Mouse (Mus musculus) gonadal fat pad, adult 2 months (tissue): ENCODE data around the gene Nxph4. TPM values are rescaled to one million over a fixed set of nuclear protein-coding genes. Genes with fewer than 3 reads are reported as not detected.

Experiments
- DNase-seq: peaks from one replicate; pipeline ENCODE4 v3.0.0-alpha.2; 2012; ENCODE audit warnings: low read depth
- polyA plus RNA-seq: library from polyadenylated mRNA; depleted of rRNA; stranded (reverse); fragments of >200 nt; gene quantifications from 2 replicates; pipeline ENCODE4 v1.2.3, GENCODE M21; 2012; rRNA removed

The Nxph4 gene
- polyA plus RNA-seq: 11.6 and 26.9 TPM in 2 replicates

DNA sequence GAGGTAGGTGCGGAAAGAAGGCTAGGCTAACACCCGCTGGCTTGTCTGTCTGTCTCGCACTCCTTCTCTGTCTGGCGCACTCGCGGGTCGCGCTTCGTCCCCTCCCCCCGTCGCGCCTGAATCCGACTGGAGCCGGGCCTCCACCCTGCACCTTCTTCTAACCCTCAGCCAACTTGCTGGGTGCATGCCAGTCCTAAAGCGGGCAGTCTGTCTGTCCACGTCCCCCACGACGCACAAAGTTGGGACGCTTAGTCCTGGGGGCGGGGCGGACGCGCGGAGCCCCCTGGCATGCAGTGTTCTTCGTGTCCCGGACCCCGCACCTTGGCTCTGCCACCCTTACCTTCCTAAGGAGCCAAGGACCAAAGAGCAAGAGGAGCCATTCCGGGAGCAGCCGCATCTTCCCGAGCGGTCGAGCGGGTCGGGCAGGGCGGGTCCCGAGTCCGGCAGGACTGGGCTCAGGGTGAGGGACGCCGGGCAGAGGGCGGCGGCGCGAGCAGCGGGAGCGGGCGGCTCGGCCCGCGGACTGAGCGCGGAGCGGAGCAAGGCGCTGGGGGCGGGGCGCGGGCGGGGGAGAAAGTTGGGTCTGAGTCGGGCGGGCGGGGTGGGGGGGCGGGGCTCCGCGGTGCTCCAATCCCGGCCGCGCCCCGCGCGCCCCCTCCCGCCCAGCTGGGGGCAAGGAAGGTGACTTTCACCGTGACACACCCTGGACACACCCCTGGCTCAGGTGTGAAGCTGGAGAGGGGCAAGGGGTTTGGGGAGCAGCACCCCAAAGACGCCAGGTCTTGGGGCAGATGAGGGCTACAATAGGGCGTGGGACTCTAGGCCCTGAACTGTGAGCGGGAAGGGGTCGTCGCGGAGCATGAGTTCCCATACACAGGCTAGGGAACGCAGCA is at the start of gene Nxph4:
TSS of gene Nxph4 (minus strand) at position 524 of the 893 bp plus-strand sequence.
- DNase-seq: no peak

DNA sequence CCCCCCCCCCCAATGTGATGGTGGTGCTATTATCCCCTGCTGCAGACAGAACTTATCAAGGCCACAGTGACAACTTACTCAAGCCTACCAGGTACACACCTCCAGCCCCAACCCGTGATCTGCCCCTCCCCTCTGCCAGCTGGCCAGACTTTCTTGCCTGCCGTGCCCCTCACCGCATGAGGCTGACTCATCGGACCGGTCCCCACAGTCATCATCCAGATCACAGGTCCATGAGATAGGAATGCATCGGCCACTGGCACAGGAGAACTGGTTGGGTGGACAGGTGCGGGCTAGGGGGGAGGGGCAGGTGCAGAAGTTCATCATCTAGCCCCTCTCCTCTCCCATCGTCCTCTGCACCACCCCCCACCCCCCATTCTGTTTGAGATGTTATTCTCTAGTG is 49.3 kb upstream of the Nxph4 start:
- no peak for DNase-seq

DNA sequence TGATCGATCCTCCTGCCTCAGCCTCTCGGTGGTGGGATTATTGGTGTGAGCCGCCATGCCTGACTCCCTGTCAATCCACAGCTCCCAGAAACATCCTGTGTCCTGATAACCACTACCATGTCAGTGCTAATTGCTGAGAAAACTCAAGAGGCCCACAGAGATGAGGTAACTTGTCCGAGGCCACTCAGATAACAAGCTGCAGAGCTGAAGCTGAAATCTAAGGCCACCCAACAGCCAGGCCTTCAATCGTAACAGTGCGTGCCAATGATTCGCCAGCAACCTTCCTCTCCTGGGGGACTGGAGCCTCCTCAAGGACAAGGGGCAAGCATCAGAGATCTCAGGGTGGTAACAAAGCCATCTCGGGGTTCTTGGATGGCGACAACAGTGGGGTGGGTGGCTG is 46.9 kb upstream of the Nxph4 start:
- no peak for DNase-seq

DNA sequence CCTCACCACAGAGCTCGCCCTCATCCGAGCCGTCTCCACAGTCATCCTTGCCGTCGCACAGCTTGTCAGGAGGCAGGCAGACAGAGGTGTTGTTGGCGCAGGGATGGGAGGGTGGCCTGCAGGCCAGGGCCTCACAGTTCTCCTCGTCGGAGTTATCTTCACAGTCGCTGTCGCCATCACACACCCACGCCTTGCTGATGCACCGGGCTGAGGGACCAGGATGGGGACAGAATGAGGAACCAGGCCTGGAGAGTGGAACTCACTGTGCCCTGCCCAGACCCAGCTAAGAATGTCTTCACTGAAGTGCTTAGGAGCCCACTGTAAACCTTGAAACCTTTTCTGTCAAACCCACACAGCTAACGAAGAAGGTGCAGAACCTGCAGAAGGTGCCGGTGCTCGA is 43.6 kb upstream of the Nxph4 start:
- DNase-seq: no peak

DNA sequence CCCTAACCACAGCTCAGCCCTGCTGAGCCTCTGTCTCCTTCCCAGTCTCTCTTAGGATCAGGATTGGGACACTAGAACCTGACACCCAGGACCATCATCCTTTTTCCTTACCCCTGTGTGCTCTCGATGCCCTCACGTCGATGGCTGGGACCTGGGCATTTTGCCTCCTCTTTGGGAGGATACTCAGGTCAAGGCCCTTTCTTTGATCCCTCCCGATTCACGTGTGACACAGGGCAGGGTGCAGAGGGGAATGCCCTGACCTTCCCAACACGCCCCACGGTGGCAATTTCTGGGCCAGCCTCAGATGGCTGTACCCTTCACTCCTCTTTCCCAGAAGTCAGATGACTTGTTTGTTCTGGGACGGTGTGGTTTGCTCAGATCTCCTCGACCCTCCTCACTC is 42.8 kb upstream of the Nxph4 start:
- no peak for DNase-seq

DNA sequence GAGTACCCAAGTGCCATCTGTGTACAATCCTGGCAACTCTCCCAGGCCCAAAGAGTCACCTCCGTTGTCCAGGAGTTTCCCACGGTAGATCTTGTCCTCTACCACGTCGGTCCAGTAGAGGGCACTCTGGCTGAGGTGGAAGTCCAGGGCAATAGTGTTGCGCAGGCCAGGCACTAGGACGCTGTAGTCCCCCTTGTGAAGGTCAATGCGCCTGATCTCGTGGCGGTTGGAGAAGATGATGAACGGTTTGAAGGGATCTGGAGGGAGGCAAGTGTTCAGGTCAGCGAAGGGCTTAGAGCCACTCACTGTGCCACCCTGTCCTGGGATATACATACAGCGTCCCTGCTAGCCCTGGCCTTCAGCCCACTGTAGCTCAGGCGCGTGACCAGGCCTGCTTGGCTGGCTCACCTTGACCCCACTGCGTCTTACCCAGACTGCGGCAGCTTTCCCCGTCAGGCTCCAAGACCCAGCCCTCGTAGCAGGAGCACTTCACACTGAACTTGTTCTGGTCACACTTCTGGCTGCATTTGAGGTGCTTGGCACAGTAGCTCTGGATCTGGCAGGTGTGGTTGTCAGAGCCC is 42.1 kb upstream of the Nxph4 start:
- no peak for DNase-seq

DNA sequence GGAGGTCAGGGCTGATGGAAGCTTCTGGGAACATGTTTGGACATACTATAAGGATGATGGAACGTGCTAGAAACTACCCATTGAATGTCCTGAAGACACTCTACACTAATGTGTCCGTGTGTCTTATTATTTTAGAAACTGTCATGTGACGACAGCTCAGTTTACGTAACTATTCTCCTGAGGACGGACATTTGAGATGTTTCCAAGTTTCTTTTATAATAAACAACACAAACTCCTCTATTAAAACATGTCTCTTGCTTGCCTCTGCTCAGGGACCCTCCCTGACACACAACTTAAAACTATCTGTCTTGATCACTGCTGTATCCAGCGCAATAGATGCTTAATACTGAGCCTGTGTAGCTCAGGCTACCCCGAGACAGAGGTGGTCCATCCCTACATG is 41.4 kb upstream of the Nxph4 start:
- DNase-seq: no peak

DNA sequence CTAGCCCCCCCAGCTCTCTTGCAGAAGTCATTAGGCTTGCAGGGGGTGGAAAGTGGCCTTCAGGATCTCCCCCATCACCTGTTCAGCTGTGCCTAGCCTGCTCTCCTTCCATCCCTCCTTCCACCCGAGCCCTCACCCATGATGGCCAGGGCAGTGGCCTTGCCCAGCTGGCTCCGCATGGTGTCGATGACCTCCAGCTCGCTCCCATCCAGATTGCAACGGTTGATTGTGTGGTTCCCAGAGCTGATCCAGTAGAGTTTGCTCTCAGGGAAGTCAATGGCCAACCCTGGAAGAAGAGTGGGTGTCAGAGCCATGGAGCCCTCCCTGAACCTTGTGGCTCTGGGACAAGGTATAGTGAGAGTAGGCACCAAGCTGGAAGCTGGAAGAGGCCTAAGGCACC is 37.9 kb upstream of the Nxph4 start:
- DNase-seq: no peak

DNA sequence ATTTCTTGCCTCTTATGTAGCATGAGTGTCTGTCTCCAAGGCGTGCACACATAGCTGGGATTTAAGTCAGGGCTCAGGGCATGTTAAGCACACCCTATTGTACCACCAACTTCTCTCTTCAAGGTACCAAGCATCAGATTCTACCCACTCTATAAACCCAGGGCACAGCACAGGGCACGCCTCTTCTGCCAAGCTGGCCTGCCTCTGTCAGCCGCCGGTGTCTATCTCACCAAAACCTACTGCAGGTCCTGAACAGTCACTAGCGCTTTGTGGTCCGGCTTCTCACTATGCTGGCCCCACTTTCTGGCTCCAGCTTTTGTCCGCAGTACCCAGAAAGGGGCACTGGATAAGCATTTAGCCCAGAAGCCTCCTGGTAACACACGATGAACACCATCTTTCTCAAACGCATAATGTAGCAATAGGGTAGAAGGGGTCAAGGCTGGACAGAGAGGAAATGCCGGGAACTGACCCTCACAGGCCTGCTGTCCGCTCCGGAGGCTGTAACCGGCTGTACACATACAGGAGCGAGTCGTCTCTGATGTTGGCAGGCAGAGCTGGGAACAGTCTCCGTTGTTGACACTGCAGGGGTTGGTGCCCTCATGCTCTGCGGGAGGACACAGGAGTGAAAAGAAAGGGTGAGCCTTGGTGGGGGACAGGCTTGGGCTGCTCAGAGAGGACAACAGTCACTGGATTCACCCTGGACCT is 36.7 kb upstream of the Nxph4 start:
- no peak for DNase-seq

DNA sequence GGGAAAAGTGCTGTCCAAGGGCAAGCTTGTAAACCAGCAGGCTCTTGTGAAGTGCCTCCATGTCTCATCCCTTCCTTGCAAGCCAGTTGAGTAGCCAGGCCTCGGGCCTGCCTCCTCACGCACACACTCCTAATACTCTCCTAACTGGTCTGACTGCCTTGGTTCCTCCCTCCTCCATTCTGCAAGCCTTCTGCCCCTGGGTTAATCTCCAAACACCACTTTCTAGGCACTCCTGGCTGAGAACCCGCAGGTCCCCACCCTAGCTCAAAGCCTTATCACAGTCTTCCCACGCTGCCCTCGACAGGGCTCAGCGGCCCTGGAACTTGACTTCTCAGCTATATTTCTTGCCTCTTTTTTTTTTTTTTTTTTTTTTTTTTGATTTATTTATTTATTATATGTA is 36.0 kb upstream of the Nxph4 start:
- peak; percentile 65 for DNase-seq

DNA sequence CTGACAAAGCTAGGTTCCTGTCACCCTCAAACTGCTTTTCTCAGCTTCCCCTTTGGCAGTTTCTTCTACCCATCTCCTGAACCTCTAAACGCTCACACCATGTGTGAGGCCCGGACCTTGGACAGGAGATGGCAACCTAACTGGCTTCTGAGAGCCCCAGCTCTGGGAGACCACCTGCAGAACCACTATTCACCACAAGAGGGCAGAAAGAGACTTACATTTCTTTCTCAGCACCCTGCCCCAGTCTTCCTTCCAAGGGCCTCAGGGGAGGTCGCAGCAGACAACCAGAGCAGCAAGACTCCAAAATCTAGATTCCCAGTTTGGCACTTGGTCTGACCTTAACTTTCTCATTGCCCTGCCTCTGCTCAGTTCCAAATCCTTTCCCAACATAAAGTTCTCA is 35.1 kb upstream of the Nxph4 start:
- DNase-seq: peak; percentile 20

DNA sequence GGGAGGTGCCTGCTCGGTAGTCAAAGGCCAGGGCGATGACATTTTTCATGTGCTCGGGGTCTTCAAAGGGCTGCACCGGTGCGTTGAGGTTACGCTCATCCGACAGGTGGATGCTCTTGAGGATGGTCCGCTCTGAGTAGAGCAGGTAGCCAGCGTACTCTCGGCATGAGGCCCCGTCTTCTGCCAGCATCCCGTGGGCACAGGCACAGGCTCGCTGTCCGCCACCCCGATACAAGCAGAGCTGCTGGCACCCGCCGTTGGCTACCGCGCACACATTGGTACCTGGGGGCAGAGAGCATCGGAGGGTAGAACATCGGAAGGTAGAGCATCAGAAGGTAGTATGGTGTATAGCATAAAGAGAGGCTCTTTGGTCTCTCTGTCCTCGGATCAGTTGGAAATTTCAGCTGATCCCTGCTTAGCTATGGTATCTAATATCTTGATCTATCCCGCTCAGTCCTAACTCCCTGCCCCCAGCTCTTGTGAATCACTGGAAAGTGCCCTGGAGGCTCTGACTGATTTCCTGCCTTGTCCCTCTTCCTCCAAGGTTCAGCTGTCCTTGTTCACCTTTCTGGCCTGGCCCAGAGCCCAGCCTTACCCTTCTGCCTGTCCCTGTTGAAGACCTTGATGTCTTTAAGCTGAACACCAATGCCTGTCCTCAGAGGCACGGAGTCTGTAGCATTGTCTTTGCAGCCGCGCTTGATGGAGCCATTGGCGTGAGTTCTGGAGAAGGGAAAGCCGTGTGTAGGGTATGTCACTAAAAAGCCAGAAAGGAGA is 32.4 kb upstream of the Nxph4 start:
- DNase-seq: no peak

DNA sequence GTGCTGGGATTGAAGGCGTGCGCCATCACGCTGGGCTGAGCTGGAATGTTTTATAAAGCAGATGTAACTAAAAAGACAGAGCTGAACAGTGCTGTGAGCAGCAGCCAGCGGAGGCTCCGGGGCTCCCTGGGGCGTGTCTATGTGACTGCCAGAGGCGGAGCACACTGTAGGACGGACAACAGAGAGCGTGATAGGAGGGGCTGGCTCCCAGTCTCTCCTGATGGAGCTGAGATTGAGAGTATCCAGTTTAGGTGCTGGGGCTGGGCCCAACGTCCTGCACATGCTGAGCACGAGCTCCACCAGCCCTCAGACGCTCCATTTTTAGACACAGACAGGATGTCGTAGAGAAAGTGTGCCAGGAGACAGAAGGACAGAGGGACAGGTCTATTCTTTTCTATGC is 29.9 kb upstream of the Nxph4 start:
- no peak for DNase-seq

DNA sequence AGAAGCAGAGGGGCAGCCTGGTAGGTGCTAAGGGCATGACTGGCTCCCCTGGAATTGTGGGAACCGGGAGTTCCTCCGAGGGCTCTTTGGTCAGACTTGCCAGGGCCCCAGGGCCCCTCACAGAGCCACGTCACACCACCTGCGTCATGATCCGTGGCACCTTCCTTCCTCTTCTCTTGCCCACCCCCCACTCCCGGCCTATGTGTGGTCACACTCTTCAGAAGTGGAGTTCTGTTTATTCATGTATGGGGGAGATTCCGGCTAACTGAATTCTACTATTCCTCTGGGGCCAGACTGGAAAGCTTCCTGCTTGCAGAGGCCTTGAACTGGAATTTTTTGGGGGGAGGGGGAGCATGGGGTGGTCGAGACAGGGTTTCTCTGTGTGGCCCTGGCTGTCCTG is 29.5 kb upstream of the Nxph4 start:
- DNase-seq: no peak

DNA sequence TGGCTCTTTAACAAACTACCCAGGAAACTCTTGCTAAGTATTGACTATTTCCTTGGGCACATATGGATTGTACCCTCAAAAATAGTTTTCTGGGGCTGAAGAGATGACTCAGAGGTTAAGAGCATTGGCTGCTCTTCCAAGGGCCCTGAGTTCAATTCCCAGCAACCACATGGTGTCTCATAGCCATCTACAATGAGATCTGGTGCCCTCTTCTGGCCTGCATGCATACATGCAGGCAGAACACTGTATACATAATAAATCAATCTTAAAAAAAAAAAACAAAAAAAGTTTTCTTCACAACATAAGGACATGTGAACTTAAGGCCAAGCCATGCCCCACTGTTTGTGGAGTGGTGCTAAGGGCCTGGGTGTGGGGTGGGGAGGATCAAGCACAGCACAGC is 26.8 kb upstream of the Nxph4 start:
- no peak for DNase-seq

DNA sequence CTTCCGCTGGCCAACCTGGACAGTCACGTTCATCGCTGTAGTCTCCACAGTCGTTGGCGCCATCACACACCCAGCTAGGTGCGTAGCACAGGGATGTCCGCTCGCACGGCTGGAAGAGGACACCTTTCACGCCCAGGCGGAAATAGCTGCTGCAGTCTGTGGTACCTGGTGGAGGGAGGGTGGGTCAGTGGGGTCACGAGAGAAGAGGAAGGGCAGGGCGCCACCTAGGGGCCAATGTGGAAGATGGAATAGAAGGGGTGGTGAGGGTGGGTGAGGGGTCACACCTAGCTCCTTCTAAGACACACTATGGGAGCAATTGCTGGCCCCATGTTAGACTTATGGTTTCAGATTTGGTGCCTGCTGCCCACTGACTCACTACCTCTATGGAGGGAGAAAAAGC is 23.0 kb upstream of the Nxph4 start:
- DNase-seq: no peak

DNA sequence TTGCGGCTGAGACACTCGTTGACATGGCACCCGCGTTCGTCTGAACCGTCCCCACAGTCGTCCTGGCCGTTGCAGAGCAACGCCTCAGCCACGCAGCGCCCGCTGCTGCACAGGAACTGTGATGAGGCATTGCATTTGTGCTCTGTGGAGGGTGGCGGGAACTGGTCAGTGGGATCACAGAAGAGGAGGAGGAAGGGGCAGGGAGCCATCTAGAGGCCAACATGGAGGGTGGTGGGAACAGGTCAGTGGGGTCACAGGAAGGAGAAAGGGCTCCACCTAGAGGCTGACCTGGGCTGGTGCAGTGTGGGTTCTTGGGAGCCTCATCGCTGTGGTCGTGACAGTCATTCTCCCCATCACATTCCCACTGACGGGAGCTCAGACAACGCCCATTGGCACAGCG is 21.3 kb upstream of the Nxph4 start:
- DNase-seq: no peak

DNA sequence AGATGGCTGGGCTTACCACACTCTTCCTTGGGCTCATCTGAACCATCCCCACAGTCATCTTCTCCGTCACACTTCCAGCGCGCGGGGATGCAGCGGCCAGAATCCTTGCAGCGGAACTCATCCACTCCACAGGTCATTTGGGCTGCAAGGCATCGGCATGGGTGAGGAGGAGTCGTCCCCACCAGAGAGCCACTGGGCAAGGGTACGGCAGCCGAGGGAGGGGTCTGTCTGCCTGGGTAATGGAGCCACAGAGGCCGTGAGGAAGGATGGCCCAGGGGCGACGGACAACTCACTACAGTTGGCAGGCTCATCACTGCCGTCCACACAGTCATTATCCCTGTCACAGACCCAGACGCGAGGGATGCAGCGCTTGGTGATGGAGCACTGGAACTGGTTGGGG is 15.5 kb upstream of the Nxph4 start:
- DNase-seq: no peak

DNA sequence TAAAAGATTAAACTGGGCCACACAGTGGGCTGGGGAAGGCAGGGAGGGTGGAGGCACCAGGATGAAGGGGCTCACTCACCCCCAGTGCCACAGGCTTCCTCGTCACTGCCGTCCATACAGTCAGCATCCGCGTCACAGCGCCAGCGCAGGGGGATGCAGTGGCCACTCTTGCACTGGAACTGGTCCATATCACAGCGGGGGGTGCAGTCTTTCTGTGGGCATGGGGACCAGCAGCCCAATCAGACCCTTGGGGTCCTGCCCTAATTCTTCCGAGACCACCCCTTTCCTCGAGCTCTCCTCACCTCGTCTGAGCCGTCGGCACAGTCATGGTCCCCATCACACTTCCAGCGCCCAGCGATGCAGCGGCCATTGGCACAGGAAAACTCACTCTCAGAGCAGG is 13.9 kb upstream of the Nxph4 start:
- DNase-seq: no peak

DNA sequence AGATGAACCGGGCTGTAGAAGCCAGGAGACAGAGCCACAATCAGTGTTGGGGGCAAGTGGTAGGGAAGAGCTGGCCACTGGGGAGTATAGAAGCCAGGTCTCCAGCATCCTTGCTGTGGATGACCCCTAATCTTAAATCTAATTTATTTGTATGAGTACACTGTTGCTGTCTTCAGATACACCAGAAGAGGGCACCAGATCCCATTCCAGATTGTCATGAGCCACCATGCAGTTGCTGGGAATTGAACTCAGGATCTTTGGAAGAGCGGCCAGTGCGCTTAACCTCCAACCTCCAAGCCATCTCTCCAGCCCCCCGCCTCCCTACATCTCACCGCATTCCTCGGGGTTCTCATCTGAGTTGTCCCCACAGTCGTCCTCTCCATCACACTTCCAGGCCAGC is 12.1 kb upstream of the Nxph4 start:
- DNase-seq: no peak

DNA sequence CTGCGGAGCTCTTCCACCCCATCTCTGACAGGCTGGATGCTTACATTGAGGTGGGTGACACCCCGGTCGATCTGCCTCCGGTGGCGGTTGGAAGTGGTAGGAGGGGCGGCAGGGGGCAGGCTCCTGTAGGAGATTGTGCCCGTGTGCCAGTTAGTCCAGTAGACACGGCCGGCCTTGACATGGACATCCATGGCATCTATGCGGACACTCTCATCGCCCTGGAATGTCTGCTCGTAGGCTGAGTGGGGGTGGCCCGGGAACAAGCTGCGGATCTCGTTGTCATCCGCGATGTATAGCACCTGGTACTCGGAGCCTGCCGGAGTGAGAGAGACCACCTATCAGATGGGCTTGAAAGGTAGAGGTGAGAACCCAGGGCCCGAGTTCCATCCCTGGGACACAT is 10.0 kb upstream of the Nxph4 start:
- DNase-seq: no peak

DNA sequence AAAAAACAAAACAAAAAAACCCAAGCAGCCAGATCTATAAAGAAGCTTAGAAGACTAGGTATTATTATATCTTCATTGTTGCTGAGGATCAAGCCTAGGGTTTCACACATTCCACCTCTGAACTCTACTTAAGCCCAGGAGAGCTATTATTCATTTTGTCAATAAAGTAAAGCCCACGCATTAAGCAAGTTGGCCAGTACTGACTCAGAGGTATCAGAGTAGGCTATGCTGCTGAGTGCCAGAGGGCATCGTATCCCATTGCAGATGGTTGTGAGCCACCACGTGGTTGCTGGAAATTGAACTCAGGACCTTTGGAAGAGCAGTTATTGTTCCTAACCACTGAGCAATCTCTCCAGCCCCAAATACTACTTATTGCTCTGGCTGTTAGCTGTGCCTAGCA is 9.6 kb upstream of the Nxph4 start:
- peak; percentile 36 for DNase-seq
